Mouse (Mus musculus): ENCODE measurements at regions not wholly inside any gene's neighbourhood (a gene's known extent, or its start where the extent isn't known, plus 50 kb on each side); places are given as distances from the start of the nearest gene placed in this dataset.

DNA sequence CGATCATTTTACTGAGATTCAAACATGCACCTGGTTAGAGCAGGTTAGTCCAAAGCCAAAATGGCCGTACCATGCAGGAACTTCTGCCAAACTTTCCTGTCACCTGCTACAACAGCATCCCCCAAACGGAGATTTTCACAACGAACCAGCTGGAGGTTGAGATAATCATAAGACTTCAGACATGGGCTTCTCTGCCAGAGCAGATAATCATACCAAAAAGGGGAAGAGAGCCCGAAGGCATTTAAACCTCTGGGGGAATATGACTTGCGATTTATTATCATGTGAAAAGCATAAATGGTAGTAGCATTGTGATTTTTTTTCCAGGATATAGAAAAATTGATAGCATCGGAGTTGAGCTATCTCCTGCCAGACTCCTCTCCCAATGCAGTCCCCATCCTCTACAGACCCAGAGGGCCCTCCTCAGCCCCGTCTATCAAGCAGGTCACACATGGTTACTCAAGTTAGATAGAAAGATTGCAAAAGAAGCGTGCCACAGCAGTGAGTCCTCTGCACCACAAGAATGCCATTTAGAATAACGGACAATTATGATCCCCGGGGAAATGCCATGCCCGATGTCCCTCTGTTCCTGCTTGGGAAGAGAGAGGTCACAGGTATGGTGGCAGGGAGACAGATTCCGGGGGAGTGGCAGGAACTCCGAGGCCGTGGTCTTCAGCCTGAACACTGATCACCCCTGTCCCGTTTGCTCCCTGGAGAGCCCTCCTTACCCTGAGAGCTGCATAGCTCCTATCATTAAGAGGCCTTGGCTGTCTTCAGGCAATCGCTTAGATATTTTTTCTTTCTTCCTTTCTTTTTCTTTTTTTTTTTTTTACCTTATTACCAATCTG, 151.3 kb upstream of the Lmo4 start:
- H3K36me3 ChIP-seq (ENCODE audit: control insufficient read depth, insufficient read depth, low read length): no peaks in the 10 kb centered on the region
- H3K27me3 ChIP-seq (ENCODE audit: control insufficient read depth, insufficient read depth, low read length): 0 out of 2 replicates have a peak, but pooled peaks cover 1% of the 10 kb centered on the region
- H3K4me3 ChIP-seq: no peak overlapping the region
- H3K4me1 ChIP-seq (ENCODE audit: control insufficient read depth, insufficient read depth, low read length): no peaks in the 10 kb centered on the region
- H3K9ac ChIP-seq (ENCODE audit: low read depth, low read length): no peak overlapping the region
- no peaks in the 10 kb centered on the region for H3K79me2 ChIP-seq (replicated peaks; ENCODE audit: control insufficient read depth, insufficient read depth, low read length)
- no peak for DNase-seq
- 67% methylated on average over 17 of the region's 17 CpGs for WGBS
- no peak overlapping the region for H3K27ac ChIP-seq
- TF ChIP-seq POLR2A (IDR thresholded peaks at IDR 0.05; ENCODE audit: insufficient read depth, low read depth, low read length) (no peak), CTCF (IDR thresholded peaks at IDR 0.05) (no peak), EP300 (IDR thresholded peaks at IDR 0.05; ENCODE audit: insufficient read depth, low read depth, low read length) (no peak)
- intact Hi-C loops (cut with DNase I): no loop called here

- Histone ChIP-seq H3K4me1 (ENCODE audit: control insufficient read depth, insufficient read depth, low read length) (no peaks in the 10 kb centered on the region), H3K9ac (ENCODE audit: low read depth, low read length) (no peak overlapping the region), H3K79me2 (replicated peaks; ENCODE audit: control insufficient read depth, insufficient read depth, low read length) (no peaks in the 10 kb centered on the region), H3K36me3 (ENCODE audit: control insufficient read depth, insufficient read depth, low read length) (no peaks in the 10 kb centered on the region), H3K4me3 (no peak overlapping the region), H3K27me3 (ENCODE audit: control insufficient read depth, insufficient read depth, low read length) (0 out of 2 replicates have a peak, but pooled peaks cover 2% of the 10 kb centered on the region), H3K27ac (no peak overlapping the region)
- WGBS: 86% methylated on average over 4 of the region's 4 CpGs
- no peak for DNase-seq
- intact Hi-C loops (cut with DNase I): no loop called here
- TF ChIP-seq CTCF (IDR thresholded peaks at IDR 0.05) (no peak), EP300 (IDR thresholded peaks at IDR 0.05; ENCODE audit: insufficient read depth, low read depth, low read length) (no peak), POLR2A (IDR thresholded peaks at IDR 0.05; ENCODE audit: insufficient read depth, low read depth, low read length) (no peak)
Measured at GRCm38 (mm10) chr3:144352559-144352958, 147.5 kb upstream of the Lmo4 start.

DNA sequence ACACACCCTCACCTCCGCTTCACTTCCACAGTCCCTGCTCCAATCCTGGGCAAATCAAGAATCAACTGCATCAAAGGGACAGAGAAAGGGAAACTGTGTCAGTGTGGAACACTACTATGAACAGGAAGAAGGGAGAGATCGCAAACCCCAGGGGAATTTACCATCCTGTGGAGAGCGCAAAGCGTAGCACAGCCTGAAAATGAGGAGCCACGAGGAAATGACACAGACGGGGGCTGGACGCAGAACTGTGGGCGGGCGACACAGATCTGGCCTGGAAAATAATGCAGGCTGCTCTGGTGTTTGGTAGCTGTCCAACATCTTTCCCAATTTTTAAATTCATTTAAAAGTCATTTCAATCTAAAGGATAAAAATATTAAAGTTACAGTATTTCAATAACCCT, 143.4 kb upstream of the Lmo4 start:
- H3K9ac ChIP-seq (ENCODE audit: low read depth, low read length): no peak overlapping the region
- no peaks in the 10 kb centered on the region for H3K4me1 ChIP-seq (ENCODE audit: control insufficient read depth, insufficient read depth, low read length)
- intact Hi-C loops (cut with DNase I): no loop called here
- no peak for DNase-seq
- H3K27ac ChIP-seq: no peak overlapping the region
- 0 out of 2 replicates have a peak, but pooled peaks cover 2% of the 10 kb centered on the region for H3K27me3 ChIP-seq (ENCODE audit: control insufficient read depth, insufficient read depth, low read length)
- H3K36me3 ChIP-seq (ENCODE audit: control insufficient read depth, insufficient read depth, low read length): no peaks in the 10 kb centered on the region
- no peak overlapping the region for H3K4me3 ChIP-seq
- WGBS: 47% methylated on average over 9 of the region's 9 CpGs
- H3K79me2 ChIP-seq (replicated peaks; ENCODE audit: control insufficient read depth, insufficient read depth, low read length): no peaks in the 10 kb centered on the region
- TF ChIP-seq CTCF (IDR thresholded peaks at IDR 0.05) (no peak), EP300 (IDR thresholded peaks at IDR 0.05; ENCODE audit: insufficient read depth, low read depth, low read length) (no peak), POLR2A (IDR thresholded peaks at IDR 0.05; ENCODE audit: insufficient read depth, low read depth, low read length) (no peak)

DNA sequence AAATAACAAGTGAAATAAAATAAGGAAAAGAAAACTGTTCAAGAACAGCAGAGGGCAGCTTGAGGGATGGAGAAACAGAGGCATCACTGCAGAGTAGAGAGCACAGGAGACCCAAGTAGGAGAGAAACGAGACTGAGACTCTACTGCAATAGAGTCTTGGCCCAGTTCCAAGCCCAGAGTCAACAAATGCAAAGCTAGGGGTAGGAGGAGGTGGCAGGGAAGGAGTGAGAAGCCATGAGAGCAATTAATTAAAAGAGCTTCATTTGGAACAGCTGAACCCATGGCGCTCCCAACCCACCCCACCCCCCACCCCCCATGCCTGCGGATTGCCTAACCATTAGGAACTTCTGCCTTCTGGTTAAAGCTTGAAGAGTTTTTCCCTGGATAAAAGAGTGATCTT, 130.2 kb upstream of the Lmo4 start:
- Histone ChIP-seq H3K4me1 (ENCODE audit: control insufficient read depth, insufficient read depth, low read length) (no peaks in the 10 kb centered on the region), H3K36me3 (ENCODE audit: control insufficient read depth, insufficient read depth, low read length) (no peaks in the 10 kb centered on the region), H3K27ac (no peak overlapping the region), H3K4me3 (no peak overlapping the region), H3K27me3 (ENCODE audit: control insufficient read depth, insufficient read depth, low read length) (no peaks in the 10 kb centered on the region), H3K79me2 (replicated peaks; ENCODE audit: control insufficient read depth, insufficient read depth, low read length) (no peaks in the 10 kb centered on the region), H3K9ac (ENCODE audit: low read depth, low read length) (no peak overlapping the region)
- intact Hi-C loops (cut with DNase I): no loop called here
- TF ChIP-seq CTCF (IDR thresholded peaks at IDR 0.05) (no peak), POLR2A (IDR thresholded peaks at IDR 0.05; ENCODE audit: insufficient read depth, low read depth, low read length) (no peak), EP300 (IDR thresholded peaks at IDR 0.05; ENCODE audit: insufficient read depth, low read depth, low read length) (no peak)
- WGBS: 71% methylated on average over 3 of the region's 3 CpGs
- DNase-seq: no peak

DNA sequence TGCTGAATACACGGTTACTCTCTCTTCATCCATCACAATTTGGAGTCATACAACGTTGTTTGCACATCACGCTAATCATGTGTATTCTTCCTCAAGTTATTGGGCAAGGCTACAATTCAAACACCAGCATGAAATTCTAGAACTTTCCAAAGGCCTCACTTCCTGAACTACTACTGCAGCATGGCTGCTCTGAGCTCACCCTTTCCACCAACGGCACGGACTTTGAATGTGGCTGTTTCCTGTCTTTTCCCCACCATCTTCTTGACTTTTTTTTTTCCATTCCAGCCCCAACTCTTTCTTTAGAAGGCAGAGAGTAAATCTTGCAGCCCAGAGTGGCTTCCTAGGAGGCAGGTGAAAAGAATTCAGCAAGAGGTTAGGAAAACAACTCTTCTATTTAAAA, 129.2 kb upstream of the Lmo4 start:
- Histone ChIP-seq H3K27me3 (ENCODE audit: control insufficient read depth, insufficient read depth, low read length) (no peaks in the 10 kb centered on the region), H3K4me3 (no peak overlapping the region), H3K9ac (ENCODE audit: low read depth, low read length) (no peak overlapping the region), H3K36me3 (ENCODE audit: control insufficient read depth, insufficient read depth, low read length) (no peaks in the 10 kb centered on the region), H3K4me1 (ENCODE audit: control insufficient read depth, insufficient read depth, low read length) (no peaks in the 10 kb centered on the region), H3K27ac (no peak overlapping the region), H3K79me2 (replicated peaks; ENCODE audit: control insufficient read depth, insufficient read depth, low read length) (no peaks in the 10 kb centered on the region)
- TF ChIP-seq EP300 (IDR thresholded peaks at IDR 0.05; ENCODE audit: insufficient read depth, low read depth, low read length) (no peak), POLR2A (IDR thresholded peaks at IDR 0.05; ENCODE audit: insufficient read depth, low read depth, low read length) (no peak), CTCF (IDR thresholded peaks at IDR 0.05) (no peak)
- intact Hi-C loops (cut with DNase I): no loop called here
- WGBS: 58% methylated on average over 5 of the region's 5 CpGs
- no peak for DNase-seq

DNA sequence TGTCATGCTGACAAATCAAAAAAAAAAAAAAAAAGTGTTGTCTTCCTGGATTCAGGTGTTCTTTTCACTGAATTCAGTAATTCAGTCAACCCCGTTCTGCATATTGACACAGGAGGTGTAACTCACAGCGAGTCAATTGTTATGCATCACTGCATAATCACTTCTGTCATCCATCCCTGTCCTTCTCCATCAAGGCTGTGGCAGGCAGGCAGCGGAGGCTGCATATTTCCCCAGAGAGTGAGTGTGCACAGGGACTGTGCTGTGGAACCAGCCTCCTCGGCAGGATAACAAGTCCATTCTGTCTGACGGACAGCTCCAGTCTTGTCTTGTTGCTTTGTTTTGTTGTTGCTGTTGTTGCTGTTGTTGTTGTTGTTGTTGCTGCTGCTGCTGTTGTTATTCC, 127.3 kb upstream of the Lmo4 start:
- Histone ChIP-seq H3K79me2 (replicated peaks; ENCODE audit: control insufficient read depth, insufficient read depth, low read length) (no peaks in the 10 kb centered on the region), H3K9ac (ENCODE audit: low read depth, low read length) (no peak overlapping the region), H3K4me1 (ENCODE audit: control insufficient read depth, insufficient read depth, low read length) (no peaks in the 10 kb centered on the region), H3K36me3 (ENCODE audit: control insufficient read depth, insufficient read depth, low read length) (no peaks in the 10 kb centered on the region), H3K4me3 (no peak overlapping the region), H3K27me3 (ENCODE audit: control insufficient read depth, insufficient read depth, low read length) (no peaks in the 10 kb centered on the region), H3K27ac (no peak overlapping the region)
- TF ChIP-seq EP300 (IDR thresholded peaks at IDR 0.05; ENCODE audit: insufficient read depth, low read depth, low read length) (no peak), CTCF (IDR thresholded peaks at IDR 0.05) (no peak), POLR2A (IDR thresholded peaks at IDR 0.05; ENCODE audit: insufficient read depth, low read depth, low read length) (no peak)
- 26% methylated on average over 5 of the region's 5 CpGs for WGBS
- intact Hi-C loops (cut with DNase I): no loop called here
- no peak for DNase-seq
